Mouse (Mus musculus): ENCODE data around the gene Fcrl5.

- TF ChIP-seq CTCF (IDR thresholded peaks at IDR 0.05; ENCODE audit: low read depth) (no peak), EP300 (optimal IDR thresholded peaks at IDR 0.05) (no peak)
Observed at GRCm38 (mm10) chr3:87542481-87543215, 107.1 kb downstream of the Fcrl5 start.

All from stomach, postnatal 0 days (tissue).